Mouse (Mus musculus): ENCODE results near the gene Rab25. TPM values are rescaled to one million over a fixed set of nuclear protein-coding genes. Genes with fewer than 3 reads are reported as not detected.

The Rab25 gene
- polyA plus RNA-seq, 1 experiment, result 0.10 TPM

DNA sequence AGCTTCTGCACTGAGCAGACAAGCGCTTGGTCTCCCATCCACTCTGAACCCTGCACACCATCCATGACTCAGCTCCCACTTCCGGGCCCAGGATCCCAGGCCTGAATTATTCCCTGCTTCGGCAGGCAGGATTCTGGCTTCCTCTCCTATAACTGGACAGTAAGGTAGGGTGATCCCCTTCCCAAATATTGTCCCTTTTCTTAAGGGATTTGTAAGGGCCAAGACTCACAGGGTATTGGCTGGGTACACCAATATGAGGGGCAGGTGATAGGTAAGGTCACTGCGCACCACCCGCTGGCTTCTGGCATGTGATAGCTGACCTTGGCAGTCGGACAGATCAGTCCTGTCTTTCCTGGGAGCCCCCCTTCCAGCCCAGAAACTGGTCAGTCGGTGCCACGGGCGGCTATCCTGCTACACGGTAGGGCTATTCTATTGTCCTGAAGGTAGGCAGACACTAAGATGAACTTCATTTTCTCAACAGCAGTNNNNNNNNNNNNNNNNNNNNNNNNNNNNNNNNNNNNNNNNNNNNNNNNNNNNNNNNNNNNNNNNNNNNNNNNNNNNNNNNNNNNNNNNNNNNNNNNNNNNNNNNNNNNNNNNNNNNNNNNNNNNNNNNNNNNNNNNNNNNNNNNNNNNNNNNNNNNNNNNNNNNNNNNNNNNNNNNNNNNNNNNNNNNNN lies 52.2 kb downstream of the Rab25 start:
- no peak for TF ChIP-seq POLR2A (IDR thresholded peaks at IDR 0.05; ENCODE audit: control insufficient read depth, low read depth, low read length)
- H3K4me3 ChIP-seq (ENCODE audit: control insufficient read depth, low read depth, low read length), result no peak overlapping the region
- H3K4me1 ChIP-seq (ENCODE audit: control insufficient read depth, insufficient read depth, low read length), result peaks cover 15% of the 10 kb centered on the region
- no peaks in the 10 kb centered on the region for H3K27me3 ChIP-seq (ENCODE audit: control insufficient read depth, insufficient read depth, low read length)
- H3K27ac ChIP-seq (ENCODE audit: control insufficient read depth, insufficient read depth, low read depth, low read length), result no peak overlapping the region
- H3K36me3 ChIP-seq (ENCODE audit: control insufficient read depth, insufficient read depth, low read length), result no peaks in the 10 kb centered on the region

- Histone ChIP-seq H3K4me3 (ENCODE audit: control insufficient read depth, low read depth, low read length) (no peak overlapping the region), H3K4me1 (ENCODE audit: control insufficient read depth, insufficient read depth, low read length) (peaks cover 15% of the 10 kb centered on the region), H3K36me3 (ENCODE audit: control insufficient read depth, insufficient read depth, low read length) (no peaks in the 10 kb centered on the region), H3K27ac (ENCODE audit: control insufficient read depth, insufficient read depth, low read depth, low read length) (peak overlapping the region; percentile 28), H3K27me3 (ENCODE audit: control insufficient read depth, insufficient read depth, low read length) (no peaks in the 10 kb centered on the region)
- no peak for TF ChIP-seq CTCF (IDR thresholded peaks at IDR 0.05; ENCODE audit: control insufficient read depth, insufficient read depth, insufficient replicate concordance, low read depth, low read length)
- no peak for TF ChIP-seq POLR2A (IDR thresholded peaks at IDR 0.05; ENCODE audit: control insufficient read depth, low read depth, low read length)
Measured at GRCm38 (mm10) chr3:88494836-88495628, 53.1 kb downstream of the Rab25 start.

GRCm38 (mm10) chr3:88493706-88494582 lies 54.2 kb downstream of the Rab25 start:
- Histone ChIP-seq H3K27ac (ENCODE audit: control insufficient read depth, insufficient read depth, low read depth, low read length) (peak overlapping the region; percentile 47), H3K36me3 (ENCODE audit: control insufficient read depth, insufficient read depth, low read length) (no peaks in the 10 kb centered on the region), H3K4me1 (ENCODE audit: control insufficient read depth, insufficient read depth, low read length) (peaks cover 15% of the 10 kb centered on the region), H3K4me3 (ENCODE audit: control insufficient read depth, low read depth, low read length) (no peak overlapping the region), H3K27me3 (ENCODE audit: control insufficient read depth, insufficient read depth, low read length) (no peaks in the 10 kb centered on the region)
- TF ChIP-seq CTCF (IDR thresholded peaks at IDR 0.05; ENCODE audit: control insufficient read depth, insufficient read depth, insufficient replicate concordance, low read depth, low read length) (no peak), POLR2A (IDR thresholded peaks at IDR 0.05; ENCODE audit: control insufficient read depth, low read depth, low read length) (no peak)

Other genes starting within 250 kb of the Rab25 start
- 21.7 and 22.5 TPM in 2 replicates for gene Glmp, start 223.3 kb downstream of the Rab25 start, polyA plus RNA-seq (2012; rRNA removed)
- gene Tmem79, start 212.2 kb downstream of the Rab25 start, polyA plus RNA-seq (2012; rRNA removed), result 9.5 TPM in 2 replicates
- gene Smg5, start 212.0 kb downstream of the Rab25 start, polyA plus RNA-seq (2012; rRNA removed), result 105 and 112 TPM in 2 replicates
- gene Paqr6, start 183.7 kb downstream of the Rab25 start, polyA plus RNA-seq (2012; rRNA removed), result 6.2 and 6.4 TPM in 2 replicates
- gene Bglap3, start 175.6 kb downstream of the Rab25 start, polyA plus RNA-seq (2012; rRNA removed), result 1.7 TPM in 1 of 2 replicates, not detected in the other
- gene Bglap2, start 169.6 kb downstream of the Rab25 start, polyA plus RNA-seq (2012; rRNA removed), result 0.31 and 0.42 TPM in 2 replicates
- not detected in 2 replicates for gene Bglap, start 163.8 kb downstream of the Rab25 start, polyA plus RNA-seq (2012; rRNA removed)
- gene Pmf1, start 138.0 kb downstream of the Rab25 start, polyA plus RNA-seq (2012; rRNA removed), result 27.5 and 27.9 TPM in 2 replicates
- gene Slc25a44, start 123.2 kb downstream of the Rab25 start, polyA plus RNA-seq (2012; rRNA removed), result 12.2 and 12.7 TPM in 2 replicates
- gene Sema4a, start 87.1 kb downstream of the Rab25 start, polyA plus RNA-seq (2012; rRNA removed), result 58.9 and 66.2 TPM in 2 replicates
- gene Lmna, start 38.3 kb downstream of the Rab25 start, polyA plus RNA-seq (2012; rRNA removed), result 14.4 and 16.7 TPM in 2 replicates
- gene Mex3a, start 15.9 kb downstream of the Rab25 start, polyA plus RNA-seq (2012; rRNA removed), result 1.4 and 1.5 TPM in 2 replicates
- gene Lamtor2, start 4.8 kb upstream of the Rab25 start, polyA plus RNA-seq (2012; rRNA removed), result 46.9 and 53.9 TPM in 2 replicates
- gene Ubqln4, start 5.5 kb upstream of the Rab25 start, polyA plus RNA-seq (2012; rRNA removed), result 51.4 and 55.3 TPM in 2 replicates
- 128 and 161 TPM in 2 replicates for gene Ssr2, start 27.6 kb upstream of the Rab25 start, polyA plus RNA-seq (2012; rRNA removed)
- 512 and 614 TPM in 2 replicates for gene Arhgef2, start 57.7 kb upstream of the Rab25 start, polyA plus RNA-seq (2012; rRNA removed)
- not detected in 2 replicates for gene Rxfp4, start 104.8 kb upstream of the Rab25 start, polyA plus RNA-seq (2012; rRNA removed)
- gene Khdc4, start 137.5 kb upstream of the Rab25 start, polyA plus RNA-seq (2012; rRNA removed), result 23.5 and 28.7 TPM in 2 replicates
- 30.5 and 31.0 TPM in 2 replicates for gene Rit1, start 168.5 kb upstream of the Rab25 start, polyA plus RNA-seq (2012; rRNA removed)
- gene Syt11, start 226.9 kb upstream of the Rab25 start, polyA plus RNA-seq (2012; rRNA removed), result 41.0 and 41.5 TPM in 2 replicates

All from testis, adult 2 months (tissue).